Mouse (Mus musculus) spleen, adult 18-20 months (tissue): ENCODE results near the gene Krtap19-5.

Experiments used
- DNase-seq, 2 experiments: peaks; one replicate each; pipeline ENCODE4 v3.0.0; 2022; ENCODE audit warnings: mixed read lengths in 2 of 2

The Krtap19-5 gene

GRCm38 (mm10) chr16:88896357-88896756 lies at the start of gene Krtap19-5:
Gene Krtap19-5, minus strand, starts transcription at chr16:88896457.
- no peak for DNase-seq

DNA sequence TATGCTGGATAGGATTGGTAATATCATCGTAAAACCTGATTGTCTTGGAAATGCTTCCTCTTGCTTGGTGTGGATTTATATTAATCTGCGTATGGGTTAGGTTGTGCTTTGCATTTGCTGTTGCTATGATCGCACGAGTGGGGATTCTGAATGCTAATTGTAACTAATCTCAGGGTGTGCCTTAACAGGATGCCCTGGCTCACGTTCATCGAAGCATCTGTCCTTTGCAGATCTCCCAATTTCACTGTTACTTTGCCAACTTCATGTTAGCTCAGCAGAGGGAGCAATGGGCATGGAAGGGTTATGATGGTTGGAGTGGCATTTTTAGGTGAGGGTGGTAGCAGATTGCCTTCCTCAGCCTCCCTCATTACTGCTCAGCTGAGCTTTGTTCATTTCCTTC lies 44.8 kb upstream of the Krtap19-5 start:
- DNase-seq: no peak

DNA sequence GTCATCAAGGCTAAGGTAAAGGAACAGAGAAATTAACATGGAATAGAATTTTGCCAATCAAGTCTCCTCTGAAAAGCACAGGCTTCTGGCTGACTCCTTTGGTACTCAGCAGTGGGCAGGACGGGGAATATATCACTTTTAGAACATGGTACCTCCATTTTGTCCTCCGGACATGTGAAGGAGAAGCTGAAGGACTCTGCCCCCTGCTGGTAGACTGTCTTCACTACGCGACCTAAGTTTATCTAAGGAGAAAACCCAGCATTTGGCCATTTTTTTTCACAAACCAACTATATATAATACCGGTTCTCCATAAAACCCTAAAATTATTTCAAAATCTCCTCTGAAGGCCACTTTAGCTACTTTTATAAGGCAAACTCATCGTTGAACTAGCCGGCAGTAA lies 42.0 kb upstream of the Krtap19-5 start:
- DNase-seq: no peak

- no peak for DNase-seq
Measured at GRCm38 (mm10) chr16:88932165-88932564, 35.9 kb upstream of the Krtap19-5 start, which contains the start of gene Krtap19-9b. Gene Krtap19-9b, minus strand, starts transcription at chr16:88932265.

- no peak for DNase-seq
Measured at GRCm38 (mm10) chr16:88886870-88887269, 9.4 kb downstream of the Krtap19-5 start.

- DNase-seq: no peak
Measured at GRCm38 (mm10) chr16:88884989-88885388, 11.3 kb downstream of the Krtap19-5 start, which contains the start of gene Krtap19-4. Gene Krtap19-4, minus strand, starts transcription at chr16:88885089.

DNA sequence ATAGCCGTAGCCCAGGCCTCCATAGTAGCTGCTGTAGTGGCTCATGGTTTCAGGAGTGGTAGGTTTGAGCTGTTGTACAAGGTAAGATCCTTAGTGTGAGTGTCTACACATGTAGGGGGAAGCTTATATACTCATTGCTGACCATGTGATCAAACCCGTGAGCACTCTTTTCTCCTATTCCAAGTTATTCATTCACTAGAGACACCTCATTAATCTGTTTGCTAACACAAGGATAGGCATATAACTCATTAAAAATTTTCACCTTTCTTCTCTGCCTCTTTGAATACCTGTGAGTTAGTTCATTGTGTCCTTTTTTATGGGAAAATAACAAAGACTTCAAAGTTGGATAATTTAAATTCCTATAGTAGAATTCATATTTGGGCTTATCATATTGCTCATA lies 18.3 kb downstream of the Krtap19-5 start, which contains the start of gene Krtap19-3:
Gene Krtap19-3, minus strand, starts transcription at position 101 of the 400 bp plus-strand sequence.
- no peak for DNase-seq

DNA sequence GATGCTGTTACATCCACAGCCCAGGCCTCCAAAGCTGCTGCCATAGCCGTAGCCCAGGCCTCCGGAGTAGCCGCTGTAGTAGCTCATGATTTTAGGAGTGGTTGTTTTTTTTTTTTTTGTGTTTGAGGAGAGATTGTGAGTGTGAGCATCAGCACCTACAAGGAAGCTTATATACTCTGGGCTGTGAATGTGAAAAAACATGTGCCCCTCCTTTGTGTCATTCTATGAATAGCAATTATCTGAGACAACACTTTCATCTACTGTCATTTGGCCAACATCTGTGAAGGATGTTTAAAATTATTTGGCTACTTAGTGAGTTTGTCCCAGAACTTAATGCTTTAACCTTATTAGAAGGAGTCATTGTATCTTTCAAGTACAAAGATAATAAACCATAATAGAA lies 22.1 kb downstream of the Krtap19-5 start, which contains the start of gene Krtap19-2:
Gene Krtap19-2, minus strand, starts transcription at position 101 of the 400 bp plus-strand sequence.
- no peak for DNase-seq

- DNase-seq: no peak
Measured at GRCm38 (mm10) chr16:88869311-88869710, 26.9 kb downstream of the Krtap19-5 start, which contains the start of gene Krtap19-1. Gene Krtap19-1, minus strand, starts transcription at chr16:88869411.

GRCm38 (mm10) chr16:88864887-88865407 lies 31.3 kb downstream of the Krtap19-5 start:
- DNase-seq: no peak

- DNase-seq: no peak
Measured at GRCm38 (mm10) chr16:88851450-88851849, 44.8 kb downstream of the Krtap19-5 start.

DNA sequence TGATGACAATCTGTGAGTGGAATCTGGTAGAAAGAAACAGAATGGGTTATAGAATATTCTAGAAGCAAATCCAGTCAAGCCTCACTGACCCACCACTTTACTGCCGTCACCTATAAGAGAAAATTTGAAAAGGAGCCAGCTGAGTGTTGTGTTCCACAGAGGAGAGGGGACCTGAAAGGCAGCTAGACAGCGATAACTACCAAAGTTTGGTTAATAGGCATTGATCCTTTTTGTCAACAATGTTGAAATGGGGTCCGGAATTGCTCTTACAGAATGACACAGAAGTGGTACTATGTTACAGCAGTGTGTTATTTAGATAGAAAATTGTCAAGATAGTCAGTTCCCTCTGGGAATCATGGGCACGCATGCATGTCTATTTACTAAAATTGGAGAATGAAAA lies 47.7 kb downstream of the Krtap19-5 start:
- DNase-seq: no peak

- DNase-seq: no peak
Measured at GRCm38 (mm10) chr16:88847363-88847762, 48.9 kb downstream of the Krtap19-5 start.
